Mouse (Mus musculus) embryonic facial prominence, embryonic 10.5 days (tissue): ENCODE measurements around the gene Blvrb. TPM values are rescaled to one million over a fixed set of nuclear protein-coding genes. Genes with fewer than 3 reads are reported as not detected.

ENCODE experiments used
- DNase-seq: peaks from one replicate; pipeline ENCODE4 v3.0.0-alpha.2; 2017; ENCODE audit warnings: low spot score
- H3K27ac ChIP-seq: fragments of 300-500 bp; sonication (generic); replicated peaks from 2 replicates; pipeline ENCODE4 v1.5.1; 2016; ENCODE audit warnings: mild to moderate bottlenecking
- H3K27me3 ChIP-seq: fragments of 300-500 bp; sonication (generic); replicated peaks from 2 replicates; pipeline ENCODE4 v1.6.1; 2016; ENCODE audit warnings: low read depth, mild to moderate bottlenecking; ENCODE audit not compliant: poor library complexity, severe bottlenecking
- H3K36me3 ChIP-seq: fragments of 300-500 bp; sonication (generic); replicated peaks from 2 replicates; pipeline ENCODE4 v1.6.1; 2016; ENCODE audit warnings: mild to moderate bottlenecking, moderate library complexity
- H3K4me1 ChIP-seq: fragments of 300-500 bp; sonication (generic); 2 replicates; pipeline ENCODE4 v1.6.1; 2016
- H3K4me3 ChIP-seq: fragments of 300-500 bp; sonication (generic); 2 replicates; pipeline ENCODE4 v1.5.1; 2016; ENCODE audit warnings: mild to moderate bottlenecking, moderate library complexity
- H3K9me3 ChIP-seq: fragments of 300-500 bp; sonication (generic); 2 replicates; pipeline ENCODE4 v1.6.1; 2016; ENCODE audit warnings: mild to moderate bottlenecking
- WGBS: fragments of 180-500 bp; shearing (Covaris S2); methylation state at CpG from one replicate; pipeline ENCODE4 v1.1.7; 2016; 5-methylcytosine and 5-hydroxymethylcytosine counted together
- polyA plus RNA-seq: library from polyadenylated mRNA; unstranded; fragments of >200 nt; fragmentation: Nextera tagmentation; extraction: Ambion mirVana; gene quantifications from 2 replicates; pipeline ENCODE4 v1.2.1, GENCODE M21; 2016

The Blvrb gene
- polyA plus RNA-seq, 1 experiment from 2014 or later = 35.2 TPM

- no peak overlapping the region for H3K27ac ChIP-seq
- no peak for DNase-seq
- peaks cover 8% of the 10 kb centered on the region for H3K27me3 ChIP-seq
- H3K4me1 ChIP-seq = peaks cover 2% of the 10 kb centered on the region; the same call in 1 of the 2 replicates
- H3K9me3 ChIP-seq = peaks cover 11% of the 10 kb centered on the region
- H3K4me3 ChIP-seq = no peak overlapping the region
- WGBS = 86% methylated on average over 11 of the region's 11 CpGs
- H3K36me3 ChIP-seq = no peaks in the 10 kb centered on the region
These were observed 19.8 kb upstream of the Blvrb start for GRCm38 (mm10) chr7:27428002-27428401.

GRCm38 (mm10) chr7:27429135-27429534 is 18.6 kb upstream of the Blvrb start:
- Histone ChIP-seq H3K4me1 (peaks cover 2% of the 10 kb centered on the region; the same call in 1 of the 2 replicates), H3K27ac (no peak overlapping the region)
- 59% methylated on average over 2 of the region's 2 CpGs for WGBS

DNA sequence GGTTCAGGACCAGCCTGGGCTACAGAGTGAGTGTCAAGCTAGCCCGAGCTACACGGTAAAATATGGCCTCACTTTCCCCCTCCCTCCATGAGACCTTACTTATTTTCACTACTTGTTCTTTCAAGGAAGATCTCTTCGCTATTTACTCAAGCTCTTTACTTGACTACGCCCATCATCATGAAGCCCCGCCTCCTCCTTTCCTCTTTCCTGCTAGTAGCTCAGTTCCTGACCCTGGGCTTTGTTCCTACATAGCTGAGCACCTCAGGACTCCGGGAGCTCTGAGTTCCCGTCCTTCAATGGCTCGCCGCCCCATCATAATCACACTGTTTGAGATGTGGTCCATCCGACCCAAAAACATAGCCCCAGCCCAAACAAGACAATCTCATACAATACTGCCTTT is 14.4 kb upstream of the Blvrb start:
- H3K36me3 ChIP-seq = no peaks in the 10 kb centered on the region
- no peak for DNase-seq
- H3K9me3 ChIP-seq = peaks cover 11% of the 10 kb centered on the region
- H3K4me1 ChIP-seq = peaks cover 2% of the 10 kb centered on the region; the same call in 1 of the 2 replicates
- WGBS = 26% methylated on average over 10 of the region's 10 CpGs
- peaks cover 33% of the 10 kb centered on the region for H3K27me3 ChIP-seq
- H3K27ac ChIP-seq = no peak overlapping the region
- no peak overlapping the region for H3K4me3 ChIP-seq

More at GRCm38 (mm10) chr7:27429135-27429534, 18.6 kb upstream of the Blvrb start:
- DNase-seq = no peak
- H3K4me3 ChIP-seq = no peak overlapping the region
- peaks cover 11% of the 10 kb centered on the region for H3K9me3 ChIP-seq
- H3K36me3 ChIP-seq = no peaks in the 10 kb centered on the region
- peaks cover 20% of the 10 kb centered on the region for H3K27me3 ChIP-seq

DNA sequence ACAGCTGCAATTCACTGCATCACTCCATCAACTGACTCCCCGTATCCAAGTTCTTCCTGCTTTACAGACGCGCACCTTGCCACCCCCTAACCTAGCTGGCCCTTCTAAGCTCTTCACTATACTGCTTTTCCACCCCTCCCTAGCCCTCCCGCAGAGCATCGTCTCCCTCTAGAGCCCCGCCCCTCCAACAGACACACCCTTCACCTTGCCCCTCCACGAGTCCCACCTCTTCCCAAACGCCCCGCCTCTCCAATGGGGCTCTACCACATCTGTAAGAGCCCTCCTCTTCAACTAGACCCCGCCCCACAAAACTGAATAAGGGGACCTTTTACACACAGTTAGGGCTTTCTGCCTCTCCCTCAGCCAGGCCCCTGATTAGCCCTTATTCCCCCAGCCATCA is 14.0 kb upstream of the Blvrb start:
- H3K4me1 ChIP-seq = peaks cover 2% of the 10 kb centered on the region; the same call in 1 of the 2 replicates
- no peak overlapping the region for H3K27ac ChIP-seq
- DNase-seq = no peak
- H3K36me3 ChIP-seq = no peaks in the 10 kb centered on the region
- peaks cover 33% of the 10 kb centered on the region for H3K27me3 ChIP-seq
- H3K9me3 ChIP-seq = peaks cover 9% of the 10 kb centered on the region
- 10% methylated on average over 10 of the region's 10 CpGs for WGBS
- H3K4me3 ChIP-seq = no peak overlapping the region

- peaks cover 2% of the 10 kb centered on the region; the same call in 1 of the 2 replicates for H3K4me1 ChIP-seq
- DNase-seq = peak; percentile 38
- no peaks in the 10 kb centered on the region; the same call in 1 of the 2 replicates for H3K9me3 ChIP-seq
- no peak overlapping the region for H3K27ac ChIP-seq
- 54% methylated on average over 5 of the region's 5 CpGs for WGBS
- peaks cover 29% of the 10 kb centered on the region for H3K27me3 ChIP-seq
- H3K36me3 ChIP-seq = no peaks in the 10 kb centered on the region
- H3K4me3 ChIP-seq = no peak overlapping the region
These were observed 10.2 kb upstream of the Blvrb start for GRCm38 (mm10) chr7:27437544-27437943.

DNA sequence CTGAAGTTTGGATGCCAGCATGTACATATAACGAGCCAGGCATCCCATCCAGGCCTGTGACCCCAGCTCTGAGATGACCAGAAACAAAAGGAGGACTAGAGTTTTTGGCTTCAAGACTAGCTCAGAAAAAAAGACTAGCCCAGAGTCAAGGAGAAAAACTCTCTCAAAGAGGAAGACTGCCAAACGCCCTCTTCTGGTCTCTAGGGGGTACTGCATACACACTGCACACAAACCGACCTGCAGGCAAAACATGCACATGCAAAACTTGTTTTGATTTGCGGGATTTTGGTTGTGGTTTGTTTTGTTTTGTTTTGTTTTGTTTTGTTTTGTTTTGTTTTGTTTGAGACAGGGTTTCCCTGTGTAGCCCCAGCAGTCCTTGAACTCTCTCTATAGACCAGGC is 7.8 kb upstream of the Blvrb start:
- Histone ChIP-seq H3K36me3 (no peaks in the 10 kb centered on the region), H3K4me1 (no peaks in the 10 kb centered on the region), H3K27ac (no peak overlapping the region), H3K9me3 (no peaks in the 10 kb centered on the region; the same call in 1 of the 2 replicates), H3K27me3 (peaks cover 23% of the 10 kb centered on the region), H3K4me3 (no peak overlapping the region)
- 74% methylated on average over 4 of the region's 4 CpGs for WGBS
- no peak for DNase-seq

DNA sequence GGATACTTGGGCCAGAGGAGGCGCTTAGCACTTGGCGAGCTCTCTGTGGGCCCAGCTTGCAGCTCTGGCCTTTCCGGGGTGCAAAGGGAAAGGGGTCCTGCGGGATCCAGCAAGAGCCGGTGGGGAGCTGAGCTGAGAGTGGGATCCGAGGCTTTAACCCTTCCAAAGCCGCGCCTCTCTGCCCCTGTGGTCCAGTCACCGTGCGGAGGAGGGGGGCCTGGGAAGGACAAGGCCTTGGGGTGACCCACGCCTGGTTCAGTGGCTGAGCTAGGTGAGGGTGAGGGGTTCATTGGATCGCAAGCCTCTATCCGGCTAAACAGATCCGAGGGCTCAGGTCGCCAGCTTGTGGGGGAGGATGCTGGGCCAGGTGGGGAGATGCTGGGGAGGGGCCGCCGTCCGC is 1.7 kb upstream of the Blvrb start:
- Histone ChIP-seq H3K4me3 (peak overlapping the region; percentile 70), H3K27ac (peak overlapping the region; percentile 37; the same call in 1 of the 2 replicates), H3K9me3 (no peaks in the 10 kb centered on the region), H3K27me3 (peaks cover 56% of the 10 kb centered on the region), H3K36me3 (no peaks in the 10 kb centered on the region), H3K4me1 (peaks cover 23% of the 10 kb centered on the region)
- 3% methylated on average over 18 of the region's 18 CpGs for WGBS
- DNase-seq = peak; percentile 23

- no peaks in the 10 kb centered on the region for H3K9me3 ChIP-seq
- peaks cover 23% of the 10 kb centered on the region for H3K4me1 ChIP-seq
- WGBS = 7% methylated on average over 53 of the region's 53 CpGs
- peak; percentile 42 for DNase-seq
- peak overlapping the region; percentile 37; the same call in 1 of the 2 replicates for H3K27ac ChIP-seq
- H3K36me3 ChIP-seq = no peaks in the 10 kb centered on the region
- peaks cover 56% of the 10 kb centered on the region for H3K27me3 ChIP-seq
- peak overlapping the region; percentile 70 for H3K4me3 ChIP-seq
These were observed 1.0 kb upstream of the Blvrb start for GRCm38 (mm10) chr7:27446521-27447418.

DNA sequence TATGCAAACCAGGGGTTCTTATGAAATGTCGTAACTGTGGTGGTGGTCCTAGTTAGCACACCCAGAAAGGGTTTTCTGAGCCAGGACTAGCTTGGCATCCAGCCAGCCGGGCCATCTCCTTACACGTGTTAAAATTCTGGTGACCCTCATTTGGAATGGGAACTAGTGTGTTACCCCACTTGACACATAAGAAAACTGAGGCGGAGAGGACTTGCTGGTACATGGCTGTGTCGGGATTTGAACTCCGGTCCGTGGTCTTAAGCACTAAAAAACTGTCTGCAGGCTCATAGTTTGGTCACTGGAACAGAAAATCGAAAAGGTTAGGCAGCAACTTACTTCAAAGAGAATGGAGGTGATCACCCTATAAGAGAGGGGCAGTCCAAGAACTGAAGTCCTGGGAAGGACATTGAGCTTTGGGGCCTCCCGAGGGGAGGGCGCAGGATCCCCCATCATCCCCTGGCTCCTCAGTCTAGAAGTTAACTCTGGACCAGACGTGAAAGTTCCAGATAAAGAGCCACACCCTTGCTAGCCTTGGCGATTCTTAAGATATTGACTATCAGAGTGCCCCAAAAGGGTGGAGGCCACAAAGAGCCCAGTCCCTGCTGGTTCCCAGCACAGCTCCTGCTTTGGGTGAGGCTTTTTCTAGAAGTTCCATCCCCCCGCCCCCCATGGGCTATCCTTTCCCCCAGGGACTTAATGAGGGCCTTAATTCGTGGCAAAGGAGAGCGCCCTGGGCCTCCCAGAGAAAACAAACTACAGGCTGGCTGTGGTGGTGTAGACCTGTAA is 836 bp downstream of the Blvrb start:
- H3K36me3 ChIP-seq = no peaks in the 10 kb centered on the region
- H3K4me1 ChIP-seq = peaks cover 23% of the 10 kb centered on the region
- no peak for DNase-seq
- H3K27me3 ChIP-seq = peaks cover 50% of the 10 kb centered on the region
- H3K27ac ChIP-seq = 0 out of 2 replicates have a peak overlapping the region, but pooled peaks have one; percentile 77
- H3K9me3 ChIP-seq = no peaks in the 10 kb centered on the region
- 58% methylated on average over 15 of the region's 15 CpGs for WGBS
- H3K4me3 ChIP-seq = peak overlapping the region; percentile 70

GRCm38 (mm10) chr7:27449256-27449862 is 1.6 kb downstream of the Blvrb start:
- Histone ChIP-seq H3K27me3 (peaks cover 44% of the 10 kb centered on the region), H3K4me1 (peaks cover 23% of the 10 kb centered on the region), H3K4me3 (peak overlapping the region; percentile 70; the same call in 1 of the 2 replicates), H3K27ac (no peak overlapping the region), H3K9me3 (no peaks in the 10 kb centered on the region), H3K36me3 (no peaks in the 10 kb centered on the region)
- WGBS = 57% methylated on average over 10 of the region's 10 CpGs
- DNase-seq = peak; percentile 67

DNA sequence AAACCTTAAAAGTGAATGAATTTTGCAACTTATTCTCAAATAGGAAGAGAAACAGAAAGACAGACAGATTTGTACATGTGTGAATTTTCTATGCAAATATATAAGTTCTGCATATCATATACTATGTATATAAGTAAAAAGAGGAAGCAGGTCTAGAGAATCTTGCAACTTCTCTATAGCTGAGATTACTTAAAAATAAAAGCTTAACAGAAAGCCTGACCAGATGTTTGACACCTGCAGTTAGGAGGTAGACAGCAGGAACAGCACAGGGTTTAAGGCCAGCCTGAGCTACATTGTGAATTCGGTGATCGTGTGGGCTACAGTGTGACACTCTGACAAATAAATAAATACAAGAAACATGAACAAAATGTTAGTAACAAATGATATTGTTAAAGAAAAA is 3.6 kb downstream of the Blvrb start:
- no peak for DNase-seq
- 93% methylated on average over 2 of the region's 2 CpGs for WGBS
- peaks cover 24% of the 10 kb centered on the region for H3K27me3 ChIP-seq

GRCm38 (mm10) chr7:27452206-27452770 is 4.5 kb downstream of the Blvrb start:
- no peak overlapping the region for H3K27ac ChIP-seq
- WGBS = 48% methylated on average over 13 of the region's 13 CpGs
- H3K4me3 ChIP-seq = no peak overlapping the region
- no peak for DNase-seq
- no peaks in the 10 kb centered on the region for H3K36me3 ChIP-seq
- H3K27me3 ChIP-seq = peaks cover 15% of the 10 kb centered on the region
- H3K4me1 ChIP-seq = peaks cover 8% of the 10 kb centered on the region
- no peaks in the 10 kb centered on the region for H3K9me3 ChIP-seq

More for the DNA sequence above, 3.6 kb downstream of the Blvrb start:
- Histone ChIP-seq H3K4me3 (no peak overlapping the region), H3K4me1 (peaks cover 18% of the 10 kb centered on the region), H3K36me3 (no peaks in the 10 kb centered on the region), H3K27ac (no peak overlapping the region), H3K9me3 (no peaks in the 10 kb centered on the region)
